Mouse (Mus musculus) cerebellum, postnatal 4 days (tissue): ENCODE data around the gene Dnah8.
"Not testable (repeated sequence)": the region's sequence is repeated elsewhere in the genome, so short reads cannot be mapped to it uniquely, and the experiment has no call there.

ENCODE experiments used
- DNase-seq, 2 experiments: peaks; one replicate each; pipeline ENCODE4 v3.0.0; 2022; ENCODE audit warnings: low spot score in 2 of 2, mixed read lengths in 1 of 2

Dnah8 gene

GRCm38 (mm10) chr17:30624132-30624531, at the start of gene Dnah8:
Gene Dnah8, plus strand, starts transcription at chr17:30624354.
- not testable (repeated sequence) for DNase-seq

- DNase-seq: no peak
Measured at GRCm38 (mm10) chr17:30574783-30575075, 49.4 kb upstream of the Dnah8 start.

GRCm38 (mm10) chr17:30575121-30575904, 48.8 kb upstream of the Dnah8 start:
- DNase-seq: no peak

GRCm38 (mm10) chr17:30575941-30576773, 48.0 kb upstream of the Dnah8 start, which contains the start of gene Btbd9:
Gene Btbd9, minus strand, starts transcription at chr17:30576488.
- DNase-seq: peak; percentile 84 to 97

- peak in 1 of 2 experiments; percentile 22 for DNase-seq
Measured at GRCm38 (mm10) chr17:30576946-30577345, 47.2 kb upstream of the Dnah8 start.

- no peak for DNase-seq
Measured at GRCm38 (mm10) chr17:30580781-30581180, 43.4 kb upstream of the Dnah8 start.

GRCm38 (mm10) chr17:30581201-30581600, 43.0 kb upstream of the Dnah8 start:
- no peak for DNase-seq

- DNase-seq: no peak
Measured at GRCm38 (mm10) chr17:30582313-30582712, 41.8 kb upstream of the Dnah8 start.

- DNase-seq: no peak
Measured at GRCm38 (mm10) chr17:30583258-30584001, 40.7 kb upstream of the Dnah8 start.

- peak; percentile 54 to 72 for DNase-seq
Measured at GRCm38 (mm10) chr17:30590417-30591198, 33.5 kb upstream of the Dnah8 start.

- no peak for DNase-seq
Measured at GRCm38 (mm10) chr17:30594407-30594806, 29.7 kb upstream of the Dnah8 start.

GRCm38 (mm10) chr17:30594846-30595245, 29.3 kb upstream of the Dnah8 start:
- no peak for DNase-seq

- no peak for DNase-seq
Measured at GRCm38 (mm10) chr17:30597786-30598185, 26.4 kb upstream of the Dnah8 start.

- DNase-seq: no peak
Measured at GRCm38 (mm10) chr17:30598300-30598699, 25.9 kb upstream of the Dnah8 start.

- DNase-seq: no peak
Measured at GRCm38 (mm10) chr17:30602175-30602574, 22.0 kb upstream of the Dnah8 start.

- no peak for DNase-seq
Measured at GRCm38 (mm10) chr17:30604296-30604695, 19.9 kb upstream of the Dnah8 start.

- no peak for DNase-seq
Measured at GRCm38 (mm10) chr17:30605001-30605400, 19.2 kb upstream of the Dnah8 start.

- no peak for DNase-seq
Measured at GRCm38 (mm10) chr17:30606206-30606605, 17.9 kb upstream of the Dnah8 start.

GRCm38 (mm10) chr17:30606634-30607081, 17.5 kb upstream of the Dnah8 start:
- DNase-seq: no peak

GRCm38 (mm10) chr17:30607330-30607729, 16.8 kb upstream of the Dnah8 start:
- DNase-seq: no peak

- peak in 1 of 2 experiments; percentile 10 for DNase-seq
Measured at GRCm38 (mm10) chr17:30607909-30608495, 16.2 kb upstream of the Dnah8 start.
